Mouse (Mus musculus) spleen, adult 2 months (tissue): Measurements from ENCODE around the gene Pole.

ENCODE experiments used
- CTCF ChIP-seq: fragments of 200-500 bp; IDR thresholded peaks from 2 replicates; pipeline ENCODE4 v1.5.1; 2011; ENCODE audit warnings: mild to moderate bottlenecking, inconsistent platforms; ENCODE audit not compliant: insufficient read depth, insufficient read length, insufficient replicate concordance; ENCODE audit errors: extremely low read depth
- POLR2A ChIP-seq: fragments of 200-500 bp; IDR thresholded peaks from 2 replicates; pipeline ENCODE4 v1.6.1; 2011; ENCODE audit warnings: low read depth, low read length, inconsistent platforms

DNA sequence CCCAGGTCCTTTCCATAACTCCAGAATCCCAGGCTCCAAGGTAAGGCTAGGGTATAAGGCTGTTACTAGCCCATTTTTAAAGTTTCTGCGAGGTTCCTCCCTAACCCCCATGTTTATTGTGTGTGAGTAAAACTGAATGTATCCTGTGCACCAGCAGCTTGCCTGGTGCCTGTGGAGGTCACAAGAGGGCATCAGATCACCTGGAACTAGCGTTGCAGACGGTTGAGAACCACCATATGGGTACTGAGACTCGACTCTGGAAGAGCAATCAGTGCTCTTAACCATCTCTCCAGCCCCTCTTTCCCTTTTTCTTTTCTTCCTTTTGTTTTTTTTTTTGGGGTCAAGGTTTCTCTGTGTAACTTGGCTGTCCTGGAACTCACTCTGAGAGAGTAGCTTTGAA lies 93.7 kb downstream of the Pole start:
- TF ChIP-seq CTCF (no peak), POLR2A (no peak)
